Mouse (Mus musculus) midbrain, embryonic 15.5 days (tissue): ENCODE measurements around the gene Arfgap2. TPM values are rescaled to one million over a fixed set of nuclear protein-coding genes. Genes with fewer than 3 reads are reported as not detected.

ENCODE experiments used
- ATAC-seq: fragments of 200-750 bp; cut with Nextera tagmentation; replicated peaks from 2 replicates; pipeline ENCODE4 v1.8.0; 2017; ENCODE audit warnings: moderate TSS enrichment
- H3K27ac ChIP-seq: fragments of 300-500 bp; sonication (generic); 2 replicates; pipeline ENCODE4 v1.5.1; 2015; ENCODE audit warnings: mild to moderate bottlenecking, inconsistent platforms
- H3K27me3 ChIP-seq: fragments of 300-500 bp; sonication (generic); replicated peaks from 2 replicates; pipeline ENCODE4 v1.6.1; 2015; ENCODE audit warnings: inconsistent platforms
- H3K36me3 ChIP-seq: fragments of 300-500 bp; sonication (generic); replicated peaks from 2 replicates; pipeline ENCODE4 v1.6.1; 2015; ENCODE audit warnings: inconsistent platforms
- H3K4me1 ChIP-seq: fragments of 300-500 bp; sonication (generic); 2 replicates; pipeline ENCODE4 v1.6.1; 2015; ENCODE audit warnings: inconsistent platforms
- H3K4me2 ChIP-seq: fragments of 300-500 bp; sonication (generic); 2 replicates; pipeline ENCODE4 v1.6.1; 2015; ENCODE audit warnings: inconsistent platforms, mild to moderate bottlenecking, moderate library complexity
- H3K4me3 ChIP-seq: fragments of 300-500 bp; sonication (generic); 2 replicates; pipeline ENCODE4 v1.5.1; 2015; ENCODE audit warnings: mild to moderate bottlenecking, inconsistent platforms
- H3K9ac ChIP-seq: fragments of 300-500 bp; sonication (generic); 2 replicates; pipeline ENCODE4 v1.6.1; 2015; ENCODE audit warnings: mild to moderate bottlenecking, inconsistent platforms
- H3K9me3 ChIP-seq: fragments of 300-500 bp; sonication (generic); 2 replicates; pipeline ENCODE4 v1.6.1; 2016; ENCODE audit warnings: inconsistent platforms
- WGBS: fragments of 180-500 bp; shearing (Covaris S2); methylation state at CpG from one replicate; pipeline ENCODE4 v1.1.7; 2015; ENCODE audit warnings: mixed read lengths; 5-methylcytosine and 5-hydroxymethylcytosine counted together
- polyA plus RNA-seq: library from polyadenylated mRNA; unstranded; fragments of >200 nt; fragmentation: Nextera tagmentation; extraction: Ambion mirVana; gene quantifications from 2 replicates; pipeline ENCODE4 v1.2.1, GENCODE M21; 2015

Gene Arfgap2
- polyA plus RNA-seq, 1 experiment from 2014 or later, result 76.1 TPM

DNA sequence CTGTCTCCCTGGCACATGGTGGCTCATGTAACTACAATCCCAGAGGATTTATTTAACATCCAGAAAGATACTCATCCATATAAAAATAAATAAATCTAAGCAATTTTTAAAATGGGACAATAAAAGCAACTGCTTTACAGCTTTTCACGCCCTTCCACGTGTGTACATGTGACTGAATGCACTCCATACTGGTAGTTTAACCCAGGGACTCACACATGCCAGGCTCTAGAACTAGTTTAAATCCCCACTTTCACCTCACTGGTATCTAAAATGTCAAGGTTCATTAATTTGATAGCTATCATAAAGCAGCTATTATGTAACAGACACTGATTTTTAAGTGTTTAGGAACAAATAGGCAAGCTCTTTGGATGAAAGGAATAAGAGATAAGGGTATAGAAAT is 57.1 kb downstream of the Arfgap2 start:
- 88% methylated on average over 2 of the region's 2 CpGs for WGBS
- no peak overlapping the region for H3K4me3 ChIP-seq
- peaks cover 16% of the 10 kb centered on the region for H3K4me1 ChIP-seq
- no peaks in the 10 kb centered on the region for H3K9me3 ChIP-seq
- no peak overlapping the region for H3K27ac ChIP-seq
- ATAC-seq, result no peak
- no peak overlapping the region for H3K4me2 ChIP-seq
- no peaks in the 10 kb centered on the region for H3K27me3 ChIP-seq
- H3K36me3 ChIP-seq, result no peaks in the 10 kb centered on the region
- H3K9ac ChIP-seq, result no peak overlapping the region

DNA sequence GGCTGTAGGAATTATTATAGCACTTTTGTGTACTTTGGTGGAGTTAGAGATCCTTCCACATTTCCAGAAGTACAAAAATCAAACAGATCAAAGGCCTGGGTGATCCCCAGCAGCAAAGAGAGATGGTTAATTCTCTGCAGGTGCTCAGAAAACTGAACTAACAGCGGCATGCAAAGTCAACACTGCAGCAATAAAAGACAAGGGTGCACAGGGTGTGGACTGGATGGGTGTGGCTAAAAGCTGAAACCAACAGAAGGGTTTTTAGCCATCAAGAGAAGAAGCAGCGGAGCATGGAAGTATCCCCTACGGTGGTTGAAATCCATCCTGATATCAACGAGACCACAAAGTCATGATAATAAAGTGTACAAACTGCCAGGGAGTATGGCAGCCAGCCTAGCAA is 57.7 kb downstream of the Arfgap2 start:
- peaks cover 21% of the 10 kb centered on the region for H3K4me1 ChIP-seq
- H3K4me3 ChIP-seq, result no peak overlapping the region
- no peak for ATAC-seq
- no peak overlapping the region for H3K4me2 ChIP-seq
- WGBS, result 65% methylated on average over 4 of the region's 4 CpGs
- no peaks in the 10 kb centered on the region for H3K36me3 ChIP-seq
- H3K9me3 ChIP-seq, result no peaks in the 10 kb centered on the region
- H3K9ac ChIP-seq, result no peak overlapping the region
- H3K27ac ChIP-seq, result no peak overlapping the region
- no peaks in the 10 kb centered on the region for H3K27me3 ChIP-seq

DNA sequence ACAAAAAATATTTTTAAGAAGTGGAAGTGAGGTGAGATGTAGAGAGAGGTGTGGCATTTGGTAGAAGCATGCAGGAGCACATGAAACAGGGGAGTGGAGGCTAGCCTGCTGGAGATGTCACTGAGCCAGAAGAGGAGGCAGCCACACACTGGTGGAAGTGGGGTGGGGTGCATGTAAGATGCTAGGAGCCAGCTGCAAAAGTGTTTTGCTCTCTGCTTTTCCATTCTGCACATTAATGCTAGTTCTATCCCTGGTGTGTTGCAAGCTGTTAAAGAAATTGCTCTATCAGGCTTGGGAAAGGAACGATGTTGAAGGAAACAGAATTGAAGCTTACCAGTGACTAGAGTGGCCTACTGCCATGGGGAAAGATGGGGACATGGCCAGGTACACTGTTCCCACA is 59.6 kb downstream of the Arfgap2 start:
- no peak for ATAC-seq
- peaks cover 34% of the 10 kb centered on the region for H3K4me1 ChIP-seq
- no peak overlapping the region for H3K4me3 ChIP-seq
- no peaks in the 10 kb centered on the region for H3K27me3 ChIP-seq
- H3K36me3 ChIP-seq, result no peaks in the 10 kb centered on the region
- no peaks in the 10 kb centered on the region for H3K9me3 ChIP-seq
- peak overlapping the region; percentile 76 for H3K27ac ChIP-seq
- WGBS, result 59% methylated on average over 1 of the region's 1 CpGs
- peak overlapping the region; percentile 12; the same call in 1 of the 2 replicates for H3K4me2 ChIP-seq
- no peak overlapping the region for H3K9ac ChIP-seq

DNA sequence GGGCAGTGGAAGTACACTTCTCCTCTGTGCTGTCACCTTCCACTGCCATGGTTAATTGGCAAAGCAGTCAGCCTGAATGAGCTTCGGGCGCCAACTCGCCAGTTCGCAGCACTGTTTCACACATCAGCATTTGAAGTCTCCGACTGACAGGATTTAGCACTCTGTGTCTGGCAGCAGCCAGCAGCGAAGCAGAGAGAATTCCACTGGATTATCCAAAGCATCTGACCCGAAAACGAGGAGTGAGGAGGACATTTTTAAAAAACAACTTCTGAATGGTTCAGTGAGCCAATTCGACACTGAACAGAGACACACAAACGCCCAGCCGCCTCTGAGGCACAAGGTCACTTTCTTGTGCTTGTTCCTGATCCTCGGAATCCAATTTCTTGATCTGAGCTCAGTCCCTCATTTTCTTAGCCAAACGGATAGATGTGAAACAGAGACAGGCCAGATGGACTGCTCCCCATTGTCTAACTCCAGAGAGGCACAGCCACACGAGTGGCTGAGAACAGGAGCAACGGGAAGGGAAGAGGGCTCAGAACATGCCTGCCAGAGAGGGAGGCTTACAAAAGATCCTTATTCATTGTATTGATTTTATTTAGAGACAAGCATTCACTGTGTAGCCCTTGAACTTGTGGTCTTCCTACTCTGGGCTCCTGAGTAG is 60.1 kb downstream of the Arfgap2 start:
- peak overlapping the region; percentile 76 for H3K27ac ChIP-seq
- no peaks in the 10 kb centered on the region for H3K36me3 ChIP-seq
- peak overlapping the region; percentile 12; the same call in 1 of the 2 replicates for H3K4me2 ChIP-seq
- peak; percentile 44 for ATAC-seq
- H3K4me3 ChIP-seq, result no peak overlapping the region
- peak overlapping the region; percentile 20; the same call in 1 of the 2 replicates for H3K9ac ChIP-seq
- H3K9me3 ChIP-seq, result no peaks in the 10 kb centered on the region
- peaks cover 34% of the 10 kb centered on the region for H3K4me1 ChIP-seq
- no peaks in the 10 kb centered on the region for H3K27me3 ChIP-seq
- 12% methylated on average over 15 of the region's 15 CpGs for WGBS

Other genes with a start within 250 kb of the Arfgap2 start
- 0.61 and 1.2 TPM in 2 replicates for gene Rapsn, start 229.4 kb upstream of the Arfgap2 start, polyA plus RNA-seq
- 226 and 233 TPM in 2 replicates for gene Psmc3, start 211.0 kb upstream of the Arfgap2 start, polyA plus RNA-seq
- 35.7 and 36.8 TPM in 2 replicates for gene Slc39a13, start 194.6 kb upstream of the Arfgap2 start, polyA plus RNA-seq
- 3.3 and 4.2 TPM in 2 replicates for gene Spi1, start 182.6 kb upstream of the Arfgap2 start, polyA plus RNA-seq
- gene Mybpc3, start 146.8 kb upstream of the Arfgap2 start, polyA plus RNA-seq, result 0.05 and 0.41 TPM in 2 replicates
- 65.4 and 69.3 TPM in 2 replicates for gene Madd, start 81.1 kb upstream of the Arfgap2 start, polyA plus RNA-seq
- gene Nr1h3, start 62.1 kb upstream of the Arfgap2 start, polyA plus RNA-seq, result 2.7 and 3.0 TPM in 2 replicates
- gene Acp2, start 62.1 kb upstream of the Arfgap2 start, polyA plus RNA-seq, result 37.2 and 43.6 TPM in 2 replicates
- 18.1 and 18.8 TPM in 2 replicates for gene Ddb2, start 28.0 kb upstream of the Arfgap2 start, polyA plus RNA-seq
- 12.2 and 15.4 TPM in 2 replicates for gene Pacsin3, start 9.0 kb upstream of the Arfgap2 start, polyA plus RNA-seq
- 179 TPM in 2 replicates for gene 1110051M20Rik, start 179.7 kb downstream of the Arfgap2 start, polyA plus RNA-seq
- gene Lrp4, start 192.5 kb downstream of the Arfgap2 start, polyA plus RNA-seq, result 4.2 and 4.9 TPM in 2 replicates